Mouse (Mus musculus) naive thymus-derived CD4-positive, alpha-beta T cell, adult 2 months (primary cell): ENCODE measurements around the gene Gm4787.
"Not testable (repeated sequence)": the region's sequence is repeated elsewhere in the genome, so short reads cannot be mapped to it uniquely, and the experiment has no call there.

Experiments used
- DNase-seq: peaks from one replicate; pipeline ENCODE4 v3.0.0-alpha.2; 2011; ENCODE audit warnings: low read depth

The Gm4787 gene

GRCm38 (mm10) chr12:81379364-81379763 lies at the start of gene Gm4787:
TSS of gene Gm4787 (minus strand) at chr12:81379464.
- not testable (repeated sequence) for DNase-seq

DNA sequence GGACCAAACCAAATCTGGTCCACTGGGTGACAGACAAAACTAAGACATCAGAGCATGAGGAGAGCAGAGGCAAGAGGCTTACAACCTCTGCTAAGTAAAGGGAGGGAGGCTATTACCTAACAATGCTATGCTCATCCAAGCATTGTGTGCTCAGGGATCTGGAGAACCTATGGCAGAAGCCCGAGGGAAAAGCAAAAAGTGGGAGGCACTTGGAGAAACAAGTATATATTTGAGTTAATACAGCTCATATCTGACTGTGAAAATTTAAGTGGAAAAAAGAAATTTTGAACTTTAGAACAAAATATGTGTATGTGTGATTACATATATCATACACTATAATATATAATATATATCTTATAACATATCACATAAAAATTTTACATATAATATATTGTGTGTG lies 42.6 kb upstream of the Gm4787 start, which contains the start of gene Adam4:
Gene Adam4, minus strand, starts transcription at position 101 of the 400 bp plus-strand sequence.
- no peak for DNase-seq

DNA sequence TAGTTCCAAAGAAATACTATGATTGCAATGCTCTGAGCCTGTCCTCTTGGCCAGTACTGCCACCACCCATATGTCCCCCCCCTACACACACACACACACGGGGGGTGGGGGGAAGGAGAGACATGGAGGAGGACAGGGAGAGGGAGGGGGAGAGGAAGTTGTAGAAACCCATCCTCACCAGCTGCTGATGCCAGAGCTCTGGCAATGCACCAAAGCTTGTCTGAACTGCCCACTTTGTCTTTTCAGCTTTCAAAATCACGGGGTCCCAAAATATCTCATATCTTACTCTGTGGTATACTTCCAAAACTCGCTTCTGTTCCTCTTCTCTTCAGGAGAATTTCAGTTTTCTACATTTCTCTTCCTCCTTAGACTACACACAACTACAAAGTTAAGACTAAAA lies 33.9 kb upstream of the Gm4787 start:
- DNase-seq: no peak

- no peak for DNase-seq
These were observed 29.7 kb upstream of the Gm4787 start for GRCm38 (mm10) chr12:81408966-81409365.

DNA sequence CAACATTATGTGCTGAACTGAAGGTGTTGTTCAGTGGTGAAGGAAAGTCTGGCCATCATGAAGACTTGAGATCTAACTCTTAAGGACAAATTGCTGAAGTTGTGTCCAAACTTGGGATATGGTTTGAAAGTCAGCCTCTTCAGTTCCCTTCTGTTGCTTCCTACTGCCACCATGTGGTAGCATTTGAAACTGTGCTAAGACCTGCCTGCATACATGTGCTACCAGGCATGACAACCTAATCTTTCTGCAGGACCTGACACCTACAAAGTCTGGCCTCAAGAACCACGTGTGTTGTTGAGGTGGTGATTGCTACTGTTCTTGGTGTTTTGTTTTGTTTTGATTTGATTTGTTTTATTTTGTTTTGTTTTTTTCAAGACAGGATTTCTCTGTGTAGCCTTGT lies 22.9 kb upstream of the Gm4787 start:
- DNase-seq: peak; percentile 39

GRCm38 (mm10) chr12:81333841-81334240 lies 45.4 kb downstream of the Gm4787 start:
- no peak for DNase-seq

DNA sequence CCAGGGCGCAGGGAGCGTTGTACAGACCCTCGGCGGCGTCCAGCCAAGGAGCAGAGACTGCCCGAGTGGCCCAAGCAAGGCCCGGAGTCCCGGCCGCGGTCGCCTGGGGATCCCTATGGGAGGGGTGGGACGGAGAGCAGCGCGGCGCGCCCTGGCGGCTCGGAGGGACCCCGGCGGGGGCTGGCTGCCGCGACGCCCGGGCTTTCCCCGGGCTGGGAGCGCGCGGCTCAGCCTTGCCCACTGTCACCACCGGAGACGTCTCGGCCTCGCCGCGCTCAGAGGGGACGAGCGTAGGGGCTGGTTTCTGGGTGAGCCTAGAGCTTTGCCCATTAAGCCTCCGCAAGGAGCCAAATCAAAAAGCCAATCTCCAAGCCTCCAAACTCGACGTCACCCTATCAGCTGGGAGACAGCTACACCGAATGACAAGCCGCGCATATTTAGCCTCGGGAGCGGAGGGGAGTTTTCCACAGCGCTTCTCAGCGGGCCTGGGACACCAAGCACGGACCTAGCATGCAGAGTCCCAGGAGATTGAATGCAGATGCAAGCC lies 46.3 kb downstream of the Gm4787 start, which contains the start of gene Slc8a3:
Gene Slc8a3, minus strand, starts transcription at position 306 of the 547 bp plus-strand sequence.
- DNase-seq: no peak

DNA sequence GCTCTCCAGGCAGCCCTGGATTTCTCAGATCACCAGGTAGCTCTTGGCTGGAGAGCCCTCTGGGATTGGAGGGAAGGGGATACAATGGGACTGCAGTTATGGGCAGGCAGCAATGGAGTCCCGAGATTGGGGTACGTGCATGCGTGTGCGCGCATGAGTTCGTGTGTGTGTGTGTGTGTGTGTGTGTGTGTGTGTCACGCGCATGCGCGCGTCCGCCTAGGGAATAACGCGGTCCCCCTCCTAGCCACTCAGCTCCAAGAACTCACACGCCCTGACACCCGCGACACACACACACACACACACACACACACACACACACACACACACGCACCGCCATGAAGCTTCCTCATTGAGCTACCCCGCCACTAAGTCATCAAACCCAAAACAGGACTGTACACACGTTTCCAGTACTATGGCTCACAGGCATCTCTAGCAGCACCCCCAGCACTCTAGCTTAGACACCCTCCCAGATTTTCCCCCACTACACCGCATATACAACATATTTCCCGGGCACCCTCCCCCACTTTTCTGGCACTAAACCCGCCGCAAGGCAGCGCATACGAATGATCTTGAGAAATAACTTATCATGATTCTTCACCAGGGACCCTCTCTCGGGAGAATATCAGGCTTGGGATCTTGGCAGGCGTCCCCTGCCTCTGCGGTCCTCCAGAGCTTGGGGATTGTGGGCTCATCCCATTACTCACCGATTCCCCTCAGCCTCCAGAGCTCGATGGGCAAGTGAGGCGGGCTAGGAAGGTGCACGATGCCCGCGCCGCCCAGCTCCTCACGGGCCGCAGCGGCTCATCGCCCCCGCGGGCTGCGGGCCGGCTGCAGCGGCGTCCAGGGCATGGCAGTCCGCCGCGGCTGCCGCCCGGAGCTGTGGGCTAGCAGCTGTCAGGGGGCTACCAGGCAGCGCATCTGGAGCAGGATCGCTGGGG lies 47.1 kb downstream of the Gm4787 start:
- no peak for DNase-seq

DNA sequence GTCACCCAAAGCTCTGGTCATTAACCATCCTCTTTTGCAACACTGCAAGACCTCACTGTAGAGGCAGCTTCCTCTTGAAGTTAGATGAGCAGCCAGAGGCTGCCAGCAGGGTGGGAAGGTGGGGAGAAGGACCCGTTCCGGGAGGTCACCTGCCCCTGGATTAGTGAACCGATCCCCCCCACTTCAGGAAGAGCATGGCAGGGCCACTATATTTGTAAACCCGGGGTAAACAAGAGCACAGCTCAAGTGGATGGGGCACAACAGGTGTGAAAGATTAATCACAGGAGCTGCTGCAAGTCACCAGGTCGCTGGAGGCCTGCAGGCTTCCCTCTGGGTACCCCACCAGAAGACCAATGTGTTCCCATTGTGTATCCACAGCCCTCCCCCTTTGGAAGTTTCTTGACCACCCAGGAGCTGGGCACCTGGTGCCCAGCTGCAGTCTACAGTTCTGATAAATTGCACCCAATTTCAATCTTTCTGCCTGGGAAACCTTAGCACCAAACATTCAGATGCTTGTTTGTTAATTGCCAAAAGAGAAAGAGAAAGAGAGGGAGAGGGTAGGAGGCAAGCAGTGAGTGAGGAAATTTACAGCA lies 48.1 kb downstream of the Gm4787 start:
- DNase-seq: no peak
